Mouse (Mus musculus): ENCODE results near the gene Rasgef1b.

The Rasgef1b gene

DNA sequence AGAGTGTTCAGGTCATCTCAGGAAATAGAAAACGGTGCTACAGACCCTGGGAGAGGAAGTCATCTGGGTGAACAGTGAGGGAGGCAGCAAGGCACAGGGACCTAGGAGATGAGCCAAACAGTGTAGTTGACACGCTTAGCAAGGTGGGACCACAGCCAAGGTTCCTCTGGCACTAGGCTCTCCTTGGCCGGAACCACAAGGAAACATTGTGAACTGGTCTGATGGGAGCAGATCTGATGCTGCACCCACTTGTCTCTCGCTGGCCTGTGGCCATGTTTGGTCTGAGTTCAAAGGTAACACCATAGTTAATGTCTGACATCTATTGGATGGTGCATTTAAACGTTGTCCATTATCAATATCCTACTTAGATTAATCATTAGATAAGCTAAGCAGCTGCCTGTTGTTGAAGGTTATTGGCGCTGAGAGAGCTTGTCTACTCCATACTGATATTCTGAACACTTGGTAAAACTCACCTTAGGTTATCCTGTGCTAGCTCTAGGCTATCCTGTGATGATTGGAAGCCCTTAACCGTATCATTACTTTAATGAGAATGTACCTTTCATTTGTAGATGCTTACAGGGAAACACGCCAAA lies 380.5 kb downstream of the Rasgef1b start:
- peak; percentile 22 to 45 for DNase-seq

DNA sequence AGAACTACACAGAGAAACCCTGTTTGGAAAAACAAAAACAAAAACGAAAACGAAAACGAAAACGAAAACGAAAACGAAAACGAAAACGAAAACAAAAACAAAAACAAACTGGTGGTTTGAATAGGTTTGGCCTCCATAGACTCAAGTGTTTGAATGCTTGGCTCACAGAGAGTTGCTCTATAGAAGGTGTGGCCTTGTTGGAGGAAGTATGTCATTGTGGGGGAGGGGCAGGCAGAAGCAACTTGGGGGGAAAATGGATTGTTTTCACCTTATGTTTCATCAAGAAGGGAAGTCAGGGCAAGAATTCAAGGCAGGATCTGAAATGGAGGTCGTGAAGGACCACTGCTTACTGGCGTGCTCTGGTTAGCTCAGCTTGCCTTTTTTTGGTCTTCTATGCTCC lies 386.3 kb downstream of the Rasgef1b start:
- no peak for DNase-seq

- DNase-seq = no peak
These were observed 388.4 kb downstream of the Rasgef1b start for GRCm38 (mm10) chr5:99340311-99340989.

GRCm38 (mm10) chr5:99339790-99340189 lies 389.1 kb downstream of the Rasgef1b start:
- peak; percentile 70 to 76 for DNase-seq

GRCm38 (mm10) chr5:99338826-99339225 lies 390.0 kb downstream of the Rasgef1b start:
- DNase-seq = no peak

DNA sequence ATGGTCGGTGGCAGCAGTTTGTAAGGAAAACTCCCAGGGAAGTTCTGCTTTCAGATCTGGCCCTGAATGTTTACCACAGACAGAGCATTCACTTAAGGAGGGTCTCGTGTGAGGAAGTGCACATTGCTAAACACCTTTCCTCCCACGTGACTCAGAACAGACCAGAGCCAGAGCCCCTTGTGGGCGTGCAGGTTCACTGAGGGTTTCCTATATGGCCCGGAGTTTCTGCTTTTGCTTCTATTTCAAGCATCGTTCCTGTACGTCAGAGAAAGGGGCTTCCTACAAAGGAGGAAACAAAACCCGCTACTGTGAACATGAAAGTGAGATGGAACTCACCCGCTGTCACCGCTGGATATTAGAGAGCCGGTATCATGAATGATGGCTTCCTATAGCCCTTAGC lies 392.4 kb downstream of the Rasgef1b start:
- DNase-seq = peak; percentile 48 to 55

DNA sequence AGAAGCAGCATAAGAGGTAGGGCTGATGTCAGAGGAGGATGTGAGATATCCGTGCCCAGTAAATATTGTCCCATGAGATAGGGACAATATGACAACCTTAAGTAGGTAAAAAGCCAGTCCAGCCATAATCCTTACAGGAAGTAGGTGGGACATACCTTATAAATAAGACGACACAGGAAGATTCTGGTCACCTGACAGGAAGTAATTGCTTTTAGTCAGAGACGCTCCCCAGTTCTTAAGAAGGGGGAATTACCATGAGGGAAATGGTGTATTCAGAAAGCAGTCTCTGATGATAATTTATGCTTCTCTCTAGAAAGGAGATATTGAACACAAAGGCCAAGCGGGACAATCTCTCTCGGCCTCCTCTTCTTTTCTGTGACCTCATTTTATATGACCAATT lies 394.8 kb downstream of the Rasgef1b start:
- no peak for DNase-seq

GRCm38 (mm10) chr5:99332021-99332420 lies 396.8 kb downstream of the Rasgef1b start:
- DNase-seq = no peak

GRCm38 (mm10) chr5:99329065-99329464 lies 399.8 kb downstream of the Rasgef1b start:
- no peak for DNase-seq

- DNase-seq = no peak
These were observed 401.8 kb downstream of the Rasgef1b start for GRCm38 (mm10) chr5:99327019-99327418.

- no peak for DNase-seq
These were observed 403.6 kb downstream of the Rasgef1b start for GRCm38 (mm10) chr5:99325301-99325700.

GRCm38 (mm10) chr5:99320783-99321182 lies 408.1 kb downstream of the Rasgef1b start:
- no peak for DNase-seq

- peak in 1 of 2 experiments; percentile 39 for DNase-seq
These were observed 430.9 kb downstream of the Rasgef1b start for GRCm38 (mm10) chr5:99297939-99298338.

- DNase-seq = no peak
These were observed 432.5 kb downstream of the Rasgef1b start for GRCm38 (mm10) chr5:99296348-99296747.

- no peak for DNase-seq
These were observed 436.5 kb downstream of the Rasgef1b start for GRCm38 (mm10) chr5:99292287-99292851.

DNA sequence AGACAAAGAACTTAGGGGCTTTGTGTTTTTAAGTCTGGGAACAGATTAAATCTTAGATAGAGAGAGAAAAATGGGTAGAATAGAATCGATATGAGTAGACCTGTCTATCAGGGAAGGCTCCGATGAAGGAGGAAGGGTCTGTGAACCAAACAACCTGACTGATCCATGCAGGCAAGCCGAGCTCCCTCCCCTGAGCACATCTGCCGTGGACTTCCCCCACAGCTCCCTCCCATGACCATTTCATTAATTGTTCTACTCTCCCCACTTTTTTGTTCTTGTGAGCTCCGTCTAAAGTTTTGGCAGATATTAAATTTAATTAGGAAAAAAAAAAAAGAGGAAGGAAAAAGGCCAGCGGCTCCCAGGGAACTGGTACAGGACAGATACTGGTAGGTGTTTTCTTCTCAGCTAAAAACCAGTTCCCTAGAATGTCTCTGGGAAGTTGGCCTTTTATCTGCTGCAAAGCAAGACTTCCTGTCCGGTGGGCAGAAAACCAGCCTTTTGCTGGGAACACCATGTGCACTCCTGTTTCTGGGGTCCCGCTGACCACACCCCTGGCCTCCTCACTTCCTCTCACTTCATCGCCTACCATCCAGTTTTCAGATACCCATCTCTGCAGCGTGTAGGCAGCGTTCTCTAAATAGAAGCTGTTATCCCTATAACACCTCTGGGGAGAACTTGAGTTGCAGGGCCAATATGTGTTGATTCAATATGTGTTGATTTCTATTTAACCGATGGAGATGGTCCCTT lies 437.6 kb downstream of the Rasgef1b start:
- no peak for DNase-seq

DNA sequence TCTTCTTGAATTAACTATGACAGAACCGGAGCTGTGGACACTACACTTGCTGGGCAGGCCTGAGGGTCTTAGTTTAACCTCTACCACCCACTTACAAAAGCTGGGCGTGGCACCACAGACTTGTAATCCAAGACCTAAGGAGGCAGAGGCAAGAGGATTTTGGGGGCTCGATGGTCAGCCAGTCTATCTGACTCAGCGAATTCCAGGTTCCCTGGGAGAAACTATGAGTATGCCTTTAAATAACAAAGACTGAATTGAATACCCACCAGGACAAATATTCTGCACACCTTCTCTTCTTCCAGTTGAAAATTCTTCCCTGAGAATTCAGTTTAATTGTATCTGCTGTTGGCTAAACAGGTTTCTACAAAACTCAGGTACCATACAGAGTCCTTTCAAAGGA lies 440.6 kb downstream of the Rasgef1b start:
- no peak for DNase-seq

DNA sequence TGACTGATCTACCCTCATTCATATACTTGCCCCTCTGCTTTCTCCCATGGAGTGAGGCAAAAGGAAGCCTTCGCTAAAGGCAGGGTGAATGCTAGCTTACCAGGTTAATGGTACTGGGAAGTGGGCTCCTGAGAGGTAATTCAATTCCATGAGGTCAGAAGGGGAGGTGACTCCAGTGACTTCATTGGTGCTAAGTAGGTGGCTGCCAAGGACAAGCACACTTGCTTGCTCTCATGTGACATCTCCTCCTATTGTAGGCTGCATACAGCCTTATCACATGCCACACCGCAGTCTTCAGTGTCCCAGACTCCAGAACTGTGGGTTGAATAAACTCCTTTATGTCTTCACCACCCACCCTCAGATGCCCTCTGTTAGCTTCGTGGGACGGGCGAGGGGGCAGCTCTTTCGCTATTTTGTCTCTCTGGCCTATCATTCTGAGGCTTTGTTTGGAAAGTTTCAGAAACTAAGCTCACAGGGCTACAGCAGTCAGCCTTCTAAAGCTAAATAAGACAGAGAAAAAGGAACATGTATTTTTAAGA lies 441.1 kb downstream of the Rasgef1b start:
- no peak for DNase-seq

DNA sequence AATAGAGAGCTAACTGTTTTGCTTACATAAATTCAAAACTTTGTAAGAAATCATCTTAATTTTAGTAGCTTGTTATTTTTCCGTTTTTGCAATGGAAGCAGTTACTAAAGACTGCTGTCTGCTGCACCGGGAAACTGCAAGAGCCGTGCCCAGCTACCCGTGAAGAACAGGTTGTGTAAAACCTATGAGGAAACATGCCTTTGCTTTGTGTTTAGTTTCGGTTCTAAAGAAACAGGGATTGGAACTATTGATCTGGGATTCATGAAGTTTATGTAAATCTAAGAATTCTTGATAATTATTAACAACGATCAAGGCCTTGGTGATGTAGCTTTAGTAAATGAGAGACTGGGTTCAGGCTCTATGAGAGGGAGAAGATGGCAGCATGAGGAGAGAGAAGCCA lies 442.3 kb downstream of the Rasgef1b start:
- no peak for DNase-seq

DNA sequence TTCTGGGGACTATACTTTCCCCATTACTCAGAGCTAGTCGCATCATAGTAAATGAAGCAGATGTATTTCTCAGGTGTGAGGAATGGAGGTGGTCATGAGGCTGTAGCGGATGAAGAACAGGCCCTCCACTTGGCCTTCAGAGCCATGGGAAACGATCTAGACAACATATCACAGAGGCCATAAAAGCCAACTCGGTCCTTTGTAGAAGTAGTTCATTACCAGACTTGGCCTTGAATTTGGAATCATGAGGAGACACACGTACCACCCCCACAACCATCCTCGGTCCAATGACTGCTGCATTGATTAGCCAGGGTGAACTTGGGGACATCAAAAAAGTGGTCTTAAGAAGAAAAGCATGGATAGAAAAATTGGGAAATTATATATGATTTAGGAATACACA lies 442.8 kb downstream of the Rasgef1b start:
- DNase-seq = no peak

DNA sequence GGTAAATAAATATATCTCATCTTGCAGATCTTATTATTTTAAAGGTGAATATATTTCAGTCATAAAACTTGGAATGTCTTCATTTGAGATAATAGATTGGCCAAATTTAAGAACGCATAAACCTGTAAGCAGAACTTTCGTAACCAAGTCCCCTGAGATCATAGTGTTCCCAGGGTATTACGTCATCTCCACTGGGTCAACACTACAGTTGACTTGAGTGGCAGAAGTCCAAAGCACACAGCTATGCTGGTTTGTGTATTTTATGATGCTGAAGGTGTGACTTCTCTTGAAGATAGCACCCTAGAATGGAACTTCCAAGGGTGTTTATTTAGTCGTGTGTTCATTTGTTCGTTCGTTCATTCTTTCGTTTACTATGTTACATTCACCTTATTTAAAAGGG lies 444.5 kb downstream of the Rasgef1b start:
- peak in 1 of 2 experiments; percentile 56 for DNase-seq

- DNase-seq = peak; percentile 50 to 66
These were observed 445.2 kb downstream of the Rasgef1b start for GRCm38 (mm10) chr5:99283636-99284035.

GRCm38 (mm10) chr5:99280536-99280935 lies 448.3 kb downstream of the Rasgef1b start:
- DNase-seq = no peak

Data from lung, postnatal 4 days (tissue).